Mouse (Mus musculus) bone marrow macrophage, adult 2 months (primary cell): Measurements from ENCODE around the gene Loxl4.

Experiments used
- CTCF ChIP-seq: IDR thresholded peaks from 2 replicates; pipeline ENCODE4 v1.5.1; 2012; ENCODE audit warnings: low read depth, mild to moderate bottlenecking, low read length, moderate library complexity
- POLR2A ChIP-seq: IDR thresholded peaks from 2 replicates; pipeline ENCODE4 v1.6.1; 2012; ENCODE audit warnings: mild to moderate bottlenecking, low read depth, low read length, borderline replicate concordance

DNA sequence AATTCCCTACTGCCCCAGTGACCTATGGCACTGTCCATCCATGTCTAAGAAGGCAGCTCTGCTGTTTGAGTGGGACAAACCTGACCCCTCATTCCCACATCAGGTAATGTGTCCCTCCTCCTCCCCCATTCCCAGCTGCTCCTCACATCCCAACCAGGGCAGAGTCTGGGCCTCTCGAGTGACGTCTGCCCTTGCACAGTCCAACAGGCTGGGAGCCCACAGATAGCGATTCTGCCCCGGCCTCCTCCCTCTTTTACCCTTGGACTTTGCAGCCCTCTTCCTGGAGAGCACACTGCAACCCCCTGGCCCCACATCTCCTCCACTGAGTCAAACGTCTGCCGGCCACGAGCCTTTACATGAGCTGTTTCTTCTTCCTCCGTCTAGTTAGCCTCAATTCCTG is 10.0 kb downstream of the Loxl4 start:
- TF ChIP-seq CTCF (no peak), POLR2A (no peak)
